Mouse (Mus musculus) neutrophil, adult 5-6 weeks (primary cell): ENCODE results near the gene Il22ra1. TPM values are rescaled to one million over a fixed set of nuclear protein-coding genes. Genes with fewer than 3 reads are reported as not detected.

Experiments used
- ATAC-seq: fragments of 151-379, 151-347 bp; 2 replicates; pipeline ENCODE4 v1.8.0; 2017; ENCODE audit warnings: mild to moderate bottlenecking, moderate TSS enrichment; ENCODE audit not compliant: insufficient number of reproducible peaks, poor library complexity, low FRiP score, severe bottlenecking; ENCODE audit errors: extremely low read depth
- total RNA-seq: library from RNA; stranded (forward); fragments of 200-1000 nt; gene quantifications from 2 replicates; pipeline ENCODE4 v1.2.3, GENCODE M21; 2017

The Il22ra1 gene
- total RNA-seq, 1 experiment from 2014 or later = not detected

DNA sequence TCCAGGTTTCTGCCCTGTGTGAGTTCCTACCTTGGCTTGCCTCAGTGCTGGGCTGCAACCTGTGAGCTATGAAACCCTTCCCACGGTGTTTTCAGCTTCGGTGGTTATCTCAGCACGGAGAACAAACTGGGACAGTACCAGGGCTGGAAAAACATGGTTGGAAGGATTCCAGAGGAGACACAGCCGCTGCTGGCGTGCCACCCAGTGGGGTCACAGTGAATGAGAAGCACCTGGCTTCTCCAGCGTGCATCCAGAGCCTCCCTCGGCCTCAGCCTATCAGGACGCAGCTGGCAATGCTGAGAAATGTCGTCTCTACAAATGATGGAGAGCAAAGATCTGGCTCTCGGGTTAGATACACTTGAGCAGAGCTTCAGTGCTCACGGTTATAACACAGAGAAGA is 1.6 kb upstream of the Il22ra1 start:
- no peak for ATAC-seq

- no peak for ATAC-seq
Measured at GRCm38 (mm10) chr4:135730204-135730603, 2.2 kb downstream of the Il22ra1 start.

DNA sequence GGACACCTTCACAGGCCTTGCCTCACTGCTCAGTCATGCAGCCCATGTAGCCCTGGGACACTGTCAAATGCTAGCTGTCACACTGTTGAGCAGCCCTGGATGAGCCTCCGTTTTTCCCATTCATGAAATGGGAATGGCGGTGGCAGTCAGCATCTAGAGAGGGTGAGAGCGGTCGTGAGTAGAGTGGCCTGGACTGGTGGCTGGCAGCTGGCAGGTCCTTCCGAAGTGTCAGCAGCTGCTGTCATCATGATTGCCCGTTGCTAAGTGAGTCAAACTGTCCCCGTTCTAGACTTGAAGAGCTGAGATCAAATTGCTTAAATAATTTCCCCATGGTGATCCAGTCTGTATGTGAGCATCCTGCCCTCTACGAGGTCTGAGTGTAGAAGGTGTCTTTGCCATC is 3.0 kb downstream of the Il22ra1 start:
- ATAC-seq = no peak

- no peak for ATAC-seq
Measured at GRCm38 (mm10) chr4:135733901-135734300, 5.9 kb downstream of the Il22ra1 start.

GRCm38 (mm10) chr4:135736903-135737302 is 8.9 kb downstream of the Il22ra1 start:
- ATAC-seq = no peak

GRCm38 (mm10) chr4:135738237-135738636 is 10.3 kb downstream of the Il22ra1 start:
- ATAC-seq = no peak

GRCm38 (mm10) chr4:135739148-135739547 is 11.2 kb downstream of the Il22ra1 start:
- no peak for ATAC-seq

DNA sequence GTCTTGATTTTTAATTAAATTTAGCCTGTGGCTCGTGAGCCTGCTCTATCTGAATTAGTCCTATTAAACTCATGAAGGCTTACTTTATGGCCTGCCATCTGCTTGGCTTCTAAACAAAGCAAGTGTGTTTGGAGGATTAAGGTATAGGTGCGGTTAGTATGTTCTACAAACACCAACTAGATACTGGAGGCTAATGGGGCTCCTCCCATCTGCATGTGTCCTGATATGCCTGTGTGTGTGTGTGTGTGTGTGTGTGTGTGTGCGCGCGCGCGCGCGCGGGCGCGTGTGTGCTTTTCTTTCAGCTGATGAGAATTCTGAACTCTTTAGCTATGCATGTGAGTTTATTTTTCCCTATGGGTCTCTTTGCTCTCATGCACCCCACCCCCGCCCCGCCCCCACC is 11.7 kb downstream of the Il22ra1 start:
- no peak for ATAC-seq

GRCm38 (mm10) chr4:135743520-135743919 is 15.5 kb downstream of the Il22ra1 start:
- no peak for ATAC-seq

GRCm38 (mm10) chr4:135744726-135745448 is 16.9 kb downstream of the Il22ra1 start:
- no peak for ATAC-seq

- ATAC-seq = no peak
Measured at GRCm38 (mm10) chr4:135745613-135746012, 17.6 kb downstream of the Il22ra1 start.

- ATAC-seq = no peak
Measured at GRCm38 (mm10) chr4:135750896-135751295, 22.9 kb downstream of the Il22ra1 start.

DNA sequence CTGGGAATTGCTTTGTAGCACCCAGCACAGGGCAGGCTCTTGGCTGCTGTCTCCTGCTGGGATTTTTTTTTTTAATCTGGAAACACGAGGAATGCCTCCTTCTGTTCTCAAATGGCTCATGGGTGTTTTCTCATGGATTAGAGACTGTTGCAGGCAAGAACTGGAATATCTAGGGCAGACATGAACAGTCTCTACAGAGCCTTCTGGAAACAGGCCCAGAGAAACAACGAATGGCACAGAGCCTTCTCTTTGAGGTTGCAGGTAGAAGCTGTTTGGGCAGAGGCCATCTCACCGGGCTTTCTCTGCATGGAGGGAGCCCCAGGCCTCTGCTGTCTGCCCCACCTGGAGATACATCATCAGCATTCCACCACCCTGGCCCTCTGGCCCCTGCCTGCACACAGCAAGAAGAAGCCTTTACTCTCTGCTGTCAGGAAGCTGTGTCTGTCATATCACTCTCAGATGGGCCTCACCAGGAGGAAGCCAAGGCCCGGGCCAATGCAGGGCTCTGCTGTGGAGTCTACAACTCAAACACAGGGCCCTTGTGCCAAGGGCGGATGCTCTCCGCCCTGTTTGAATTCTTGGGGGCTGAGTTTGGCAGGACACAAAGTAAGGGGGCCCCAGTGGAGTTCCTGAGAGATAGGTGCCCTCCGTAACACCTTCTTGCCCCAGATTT is 24.3 kb downstream of the Il22ra1 start:
- ATAC-seq = no peak

DNA sequence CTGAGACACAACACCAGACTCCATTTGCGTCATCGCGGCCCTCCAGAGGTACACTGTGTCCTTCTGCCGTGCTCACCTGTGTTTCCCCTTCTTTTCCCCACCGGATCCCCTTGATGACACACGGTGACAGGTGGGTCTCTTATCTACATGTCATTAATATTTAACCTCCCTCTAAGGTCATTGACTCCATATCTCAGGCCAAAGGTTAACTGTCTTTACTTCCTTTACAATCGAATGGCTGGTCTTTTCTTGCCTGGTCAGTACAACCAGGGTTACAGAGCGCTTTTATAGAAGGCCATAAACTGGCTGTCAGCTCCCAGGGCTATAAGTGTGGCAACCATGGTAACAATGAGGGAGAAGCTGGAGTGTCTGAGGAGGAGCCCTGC is 24.8 kb downstream of the Il22ra1 start:
- no peak for ATAC-seq

- no peak for ATAC-seq
Measured at GRCm38 (mm10) chr4:135758331-135758730, 30.4 kb downstream of the Il22ra1 start.

DNA sequence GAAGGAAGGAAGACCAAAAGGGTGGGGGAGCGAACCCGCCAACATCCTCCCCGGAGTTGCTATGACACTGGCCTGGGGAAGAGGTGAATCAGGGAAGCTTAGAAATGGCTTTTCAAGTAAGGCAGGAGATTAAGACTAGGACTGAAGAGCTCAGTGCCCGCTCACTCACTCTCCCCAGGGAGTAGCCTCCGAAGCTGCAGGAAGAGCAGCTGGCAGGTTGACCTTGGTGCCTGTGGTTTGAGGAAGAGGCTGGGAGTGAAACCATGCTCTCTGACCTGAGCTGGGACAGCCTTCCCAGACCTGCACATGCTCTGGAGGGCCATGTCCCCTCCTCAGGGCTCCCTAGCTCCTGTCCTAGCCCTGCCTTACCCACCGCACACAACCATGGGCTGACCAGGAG is 30.9 kb downstream of the Il22ra1 start:
- no peak for ATAC-seq

DNA sequence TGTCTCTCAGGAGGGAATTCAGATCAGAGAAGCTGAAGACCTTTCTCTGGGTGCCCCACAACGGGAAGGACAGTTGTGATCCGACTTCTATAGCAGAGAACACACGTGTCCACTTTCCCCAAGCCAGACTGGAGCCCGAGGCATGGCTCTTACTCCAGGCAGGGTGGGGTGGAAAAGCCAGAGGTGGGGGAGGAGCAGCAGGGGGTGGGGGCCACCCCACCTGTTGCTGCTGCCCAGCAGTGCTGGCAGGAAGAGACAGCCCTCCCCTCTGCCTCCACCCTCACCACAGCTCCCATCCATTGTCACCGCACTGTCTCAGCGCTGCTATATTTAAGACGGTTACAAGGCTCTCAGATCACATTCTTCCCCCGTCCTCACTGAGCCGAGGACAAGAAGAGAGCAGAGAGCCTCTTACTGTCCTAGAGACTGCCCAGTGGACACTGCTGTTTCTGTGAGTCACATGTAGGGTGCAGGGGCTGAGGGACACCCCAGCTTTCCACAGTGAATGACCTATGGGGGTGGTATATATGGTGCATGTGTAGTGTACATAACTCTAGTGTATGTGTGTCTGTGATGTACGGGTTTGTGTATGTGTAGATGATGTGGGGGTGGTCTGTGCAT is 31.5 kb downstream of the Il22ra1 start, which contains the start of gene Myom3:
Gene Myom3, plus strand, starts transcription at position 360 of the 621 bp plus-strand sequence.
- ATAC-seq = no peak

- ATAC-seq = no peak
Measured at GRCm38 (mm10) chr4:135761048-135761447, 33.1 kb downstream of the Il22ra1 start.

DNA sequence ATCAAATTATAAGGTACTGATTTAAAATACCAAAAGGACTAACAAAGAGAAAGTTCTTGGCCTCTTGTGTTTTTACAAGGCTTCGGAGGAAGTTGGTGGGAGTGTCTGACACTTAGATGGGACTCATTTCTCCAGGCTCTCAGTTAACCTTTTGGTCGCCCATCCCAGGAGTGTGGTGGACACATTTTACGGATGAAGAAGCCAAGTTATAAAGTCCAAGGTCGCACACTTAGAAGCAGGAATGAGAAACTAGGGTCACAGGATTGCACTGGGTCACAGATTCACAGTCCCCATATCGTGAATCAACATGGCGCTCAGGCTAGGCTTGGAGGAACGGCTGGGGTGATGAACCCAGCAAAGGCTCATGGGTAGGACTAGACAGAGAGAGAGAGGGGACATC is 33.6 kb downstream of the Il22ra1 start:
- no peak for ATAC-seq

DNA sequence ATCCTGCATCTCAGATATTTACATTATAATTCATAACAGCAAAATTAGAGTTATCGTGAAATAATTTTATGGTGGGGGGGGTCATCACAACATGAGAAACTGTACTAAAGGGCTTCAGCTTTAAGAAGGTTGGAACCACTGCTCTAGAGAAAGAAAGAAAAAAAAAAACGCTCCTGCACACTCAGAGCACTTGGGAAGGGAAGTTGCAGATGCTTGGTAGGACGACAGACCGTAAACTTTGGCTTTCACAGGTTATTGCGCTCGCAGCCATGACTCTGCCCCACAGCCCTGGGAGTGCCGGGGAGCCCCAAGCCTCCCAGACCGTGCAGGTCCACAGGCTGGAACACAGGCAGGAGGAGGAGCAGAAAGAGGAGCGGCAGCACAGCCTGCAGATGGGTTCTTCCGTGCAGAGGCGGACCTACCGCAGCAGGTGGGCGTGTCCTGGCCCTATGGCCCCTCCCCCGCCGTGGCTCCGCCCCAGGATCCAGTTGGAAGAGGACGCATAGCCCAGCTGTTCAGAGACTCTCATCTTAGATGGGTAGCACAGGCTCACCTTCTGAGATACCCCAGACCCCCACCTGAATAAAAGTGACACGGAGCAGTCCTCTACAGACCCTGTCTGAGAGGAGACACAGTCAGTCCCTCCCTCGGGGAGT is 34.4 kb downstream of the Il22ra1 start:
- no peak for ATAC-seq
